Mouse (Mus musculus): ENCODE measurements at regions not wholly inside any gene's neighbourhood (a gene's known extent, or its start where the extent isn't known, plus 50 kb on each side); places are given as distances from the start of the nearest gene placed in this dataset.

GRCm38 (mm10) chr13:31068343-31068742, 94.3 kb downstream of the Gm5447 start:
- TF ChIP-seq CTCF (IDR thresholded peaks at IDR 0.05; ENCODE audit: low read depth) (no peak), EP300 (IDR thresholded peaks at IDR 0.05; ENCODE audit: low read depth) (no peak)
